Mouse (Mus musculus) adrenal gland, adult 8-10 months (tissue): ENCODE data around the gene Zc2hc1b. TPM values are rescaled to one million over a fixed set of nuclear protein-coding genes. Genes with fewer than 3 reads are reported as not detected.

Experiments
- DNase-seq: peaks from one replicate; pipeline ENCODE4 v3.0.0; 2022
- total RNA-seq, 4 experiments: library from RNA; stranded (reverse); gene quantifications; 2 replicates each; pipeline ENCODE4 v1.2.4; 2022

The Zc2hc1b gene
- total RNA-seq, 4 experiments from 2014 or later, result not detected

DNA sequence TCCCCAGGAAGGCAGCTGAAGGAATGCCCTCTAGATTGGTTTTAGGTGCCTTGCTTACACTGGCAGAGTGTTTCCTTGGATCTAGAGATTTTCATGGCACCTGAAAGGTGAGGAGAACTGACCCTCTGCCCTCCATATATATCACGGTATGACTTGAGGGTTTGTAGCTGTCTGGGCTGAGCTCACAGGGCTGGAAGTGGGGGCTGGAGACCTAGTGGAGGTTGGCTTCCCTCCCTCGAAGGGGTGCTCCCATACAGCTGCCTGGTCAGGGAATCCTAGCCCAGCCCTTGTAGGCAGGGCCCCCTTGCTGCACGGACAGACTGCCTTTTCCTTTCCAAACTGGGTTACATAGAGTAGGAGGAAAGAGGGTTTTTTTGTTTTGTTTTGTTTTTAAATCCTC, 65.0 kb downstream of the Zc2hc1b start:
- DNase-seq, result no peak

- DNase-seq, result no peak
Measured at GRCm38 (mm10) chr10:13109781-13110180, 68.0 kb downstream of the Zc2hc1b start.

- no peak for DNase-seq
Measured at GRCm38 (mm10) chr10:13108847-13109246, 69.0 kb downstream of the Zc2hc1b start.

GRCm38 (mm10) chr10:13108021-13108548, 69.7 kb downstream of the Zc2hc1b start:
- no peak for DNase-seq

GRCm38 (mm10) chr10:13106909-13107624, 70.8 kb downstream of the Zc2hc1b start:
- no peak for DNase-seq

DNA sequence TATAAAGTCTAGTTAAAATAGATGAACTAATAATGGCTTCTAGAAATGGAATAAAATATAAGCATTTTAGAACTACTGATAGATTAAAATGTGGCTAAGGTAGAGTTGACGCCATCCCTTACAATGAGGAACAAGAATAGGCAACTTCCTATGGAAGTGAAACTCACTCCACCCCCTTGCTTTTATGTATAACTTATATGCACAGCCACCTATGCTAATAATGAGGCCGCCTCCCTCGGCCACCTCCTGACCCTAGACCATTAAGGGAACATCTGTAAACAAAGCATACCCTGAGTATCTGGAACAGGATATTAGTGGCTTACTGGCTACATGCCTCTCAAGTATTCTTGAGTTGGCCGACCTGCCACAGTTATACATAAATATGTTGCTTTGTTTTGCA, 74.0 kb downstream of the Zc2hc1b start:
- DNase-seq, result no peak

GRCm38 (mm10) chr10:13102360-13102759, 75.5 kb downstream of the Zc2hc1b start:
- DNase-seq, result no peak

DNA sequence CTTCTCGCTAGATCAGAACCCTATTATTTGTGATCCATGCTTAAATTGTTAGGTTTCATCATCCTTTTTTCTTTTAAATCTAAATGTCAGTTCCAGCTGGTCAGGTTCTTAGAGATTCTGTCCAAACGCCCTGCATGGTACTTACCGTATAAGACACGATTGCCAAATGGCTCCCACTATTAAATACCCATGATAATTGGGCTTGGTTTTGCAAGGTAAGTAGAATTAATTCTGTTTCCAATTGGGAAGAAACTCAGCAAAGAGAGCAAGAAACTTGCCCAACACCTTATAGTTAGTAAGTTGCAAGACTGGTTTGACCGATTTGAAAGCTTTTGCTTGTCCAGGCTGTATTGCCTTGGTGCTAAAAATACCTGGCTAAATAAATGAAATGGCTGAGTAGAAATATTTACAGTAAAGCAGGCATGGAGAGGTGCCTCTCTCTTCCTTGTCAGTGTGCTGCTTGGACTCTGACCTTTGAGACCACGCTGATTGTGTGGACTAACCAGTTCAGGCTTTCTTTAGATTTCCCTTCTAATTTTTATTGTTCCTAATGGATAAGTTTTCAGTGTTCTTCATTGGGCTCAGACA, 77.7 kb downstream of the Zc2hc1b start:
- DNase-seq, result no peak

Other genes with a start within 250 kb of the Zc2hc1b start
- gene Stx11, start 213.7 kb downstream of the Zc2hc1b start, total RNA-seq, result 10 to 100 TPM in 1 of 4 experiments, 1 to 10 TPM in 3; 7.7 to 10.2 (median 8.5) TPM
- 10 to 100 TPM; 11.5 to 14.3 (median 12.5) TPM for gene Sf3b5, start 172.7 kb downstream of the Zc2hc1b start, total RNA-seq
- gene Plagl1, start 117.5 kb downstream of the Zc2hc1b start, total RNA-seq, result 10 to 100 TPM in 2 of 4 experiments, 1 to 10 TPM in 2; 5.8 to 16.0 (median 11.3) TPM
- gene Ltv1, start 15.1 kb upstream of the Zc2hc1b start, total RNA-seq, result 10 to 100 TPM; 34.7 to 46.0 (median 40.2) TPM